Mouse (Mus musculus) heart, embryonic 15.5 days (tissue): ENCODE results near the gene Pcgf3. TPM values are rescaled to one million over a fixed set of nuclear protein-coding genes. Genes with fewer than 3 reads are reported as not detected.

Experiments
- ATAC-seq: fragments of 200-750 bp; cut with Nextera tagmentation; replicated peaks from 2 replicates; pipeline ENCODE4 v1.8.0; 2017; ENCODE audit warnings: low read depth, moderate TSS enrichment; ENCODE audit not compliant: insufficient number of reproducible peaks, insufficient read depth, low FRiP score
- H3K27ac ChIP-seq: fragments of 300-500 bp; sonication (generic); 2 replicates; pipeline ENCODE4 v1.5.1; 2015; ENCODE audit warnings: mild to moderate bottlenecking, inconsistent platforms
- H3K27me3 ChIP-seq: fragments of 300-500 bp; sonication (generic); 2 replicates; pipeline ENCODE4 v1.6.1; 2015; ENCODE audit warnings: inconsistent platforms
- H3K36me3 ChIP-seq: fragments of 300-500 bp; sonication (generic); 2 replicates; pipeline ENCODE4 v1.6.1; 2015; ENCODE audit warnings: mild to moderate bottlenecking, inconsistent platforms
- H3K4me1 ChIP-seq: fragments of 300-500 bp; sonication (generic); replicated peaks from 2 replicates; pipeline ENCODE4 v1.6.1; 2015; ENCODE audit warnings: inconsistent platforms
- H3K4me2 ChIP-seq: fragments of 300-500 bp; sonication (generic); 2 replicates; pipeline ENCODE4 v1.6.1; 2015; ENCODE audit warnings: inconsistent platforms, mild to moderate bottlenecking, moderate library complexity
- H3K4me3 ChIP-seq: fragments of 300-500 bp; sonication (generic); 2 replicates; pipeline ENCODE4 v1.5.1; 2015; ENCODE audit warnings: mild to moderate bottlenecking, inconsistent platforms
- H3K9ac ChIP-seq: fragments of 300-500 bp; sonication (generic); 2 replicates; pipeline ENCODE4 v1.6.1; 2015; ENCODE audit warnings: mild to moderate bottlenecking, inconsistent platforms
- H3K9me3 ChIP-seq: fragments of 300-500 bp; sonication (generic); replicated peaks from 2 replicates; pipeline ENCODE4 v1.6.1; 2016; ENCODE audit warnings: inconsistent platforms
- WGBS: fragments of 180-500 bp; shearing (Covaris S2); methylation state at CpG from one replicate; pipeline ENCODE4 v1.1.7; 2015; ENCODE audit warnings: mixed read lengths; 5-methylcytosine and 5-hydroxymethylcytosine counted together
- polyA plus RNA-seq: library from polyadenylated mRNA; unstranded; fragments of >200 nt; fragmentation: Nextera tagmentation; extraction: Ambion mirVana; gene quantifications from 2 replicates; pipeline ENCODE4 v1.2.1, GENCODE M21; 2015

The Pcgf3 gene
- polyA plus RNA-seq, result 15.2 and 17.9 TPM in 2 replicates

DNA sequence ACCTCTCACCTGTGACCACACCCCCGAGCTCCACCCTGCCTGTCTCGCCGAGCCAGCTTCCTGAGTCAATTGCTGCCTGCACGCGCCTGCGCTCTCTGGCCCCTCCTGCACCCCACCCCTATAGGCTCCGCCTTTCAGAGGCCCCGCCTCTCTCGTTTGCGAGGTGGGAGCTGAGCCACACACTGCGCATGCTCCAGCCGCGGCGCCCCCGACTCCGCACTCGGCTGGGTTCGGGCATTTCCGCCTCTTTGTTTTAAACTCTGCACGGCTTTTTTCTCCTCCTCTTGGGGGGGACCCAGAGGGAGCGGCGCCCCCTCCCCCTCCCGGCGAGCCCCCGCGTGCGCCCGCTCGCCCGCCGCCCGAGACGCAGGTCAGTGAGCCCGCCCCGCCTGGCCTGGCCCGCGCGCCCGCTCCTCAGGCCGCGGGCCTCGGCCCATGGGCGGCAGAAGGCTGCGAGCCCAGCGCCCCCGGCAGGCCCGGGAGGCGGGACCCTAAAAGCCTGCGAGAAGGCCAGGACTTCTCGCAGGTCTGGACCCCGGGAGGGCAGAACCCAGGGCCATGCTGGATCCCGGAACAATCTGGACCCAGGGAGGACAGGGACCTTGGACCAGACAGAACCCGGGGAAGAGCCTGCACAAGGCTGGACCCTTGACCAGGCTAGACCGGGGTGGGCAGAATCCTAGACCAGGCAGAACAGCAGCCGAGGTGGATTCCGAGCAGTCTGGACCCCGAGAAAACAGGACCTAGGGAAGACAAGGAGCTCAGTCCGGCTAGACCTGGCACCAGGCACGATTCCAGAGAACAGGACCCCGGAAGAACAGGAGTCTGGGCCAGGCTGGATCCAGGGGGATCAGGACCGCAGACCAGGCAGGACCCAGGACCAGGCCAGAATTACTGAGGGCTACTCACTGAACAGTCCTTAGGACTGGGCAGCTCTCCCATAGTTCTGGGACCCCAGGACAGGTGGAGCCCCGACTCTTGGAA lies at the start of gene Pcgf3:
Pcgf3 (plus strand) TSS at position 151 of the 984 bp plus-strand sequence.
- peaks cover 43% of the 10 kb centered on the region for H3K4me1 ChIP-seq
- H3K9ac ChIP-seq, result peak within 1 kb of the TSS; percentile 85
- H3K27me3 ChIP-seq, result no peaks in the 10 kb centered on the region
- peak within 1 kb of the TSS; percentile 80 for H3K27ac ChIP-seq
- H3K9me3 ChIP-seq, result no peaks in the 10 kb centered on the region
- H3K4me2 ChIP-seq, result peak within 1 kb of the TSS; percentile 80
- peak; percentile 97 for ATAC-seq
- peak within 1 kb of the TSS; percentile 61 for H3K4me3 ChIP-seq
- under 1% methylated on average over 56 of the region's 62 CpGs for WGBS
- no peaks in the 10 kb centered on the region for H3K36me3 ChIP-seq

DNA sequence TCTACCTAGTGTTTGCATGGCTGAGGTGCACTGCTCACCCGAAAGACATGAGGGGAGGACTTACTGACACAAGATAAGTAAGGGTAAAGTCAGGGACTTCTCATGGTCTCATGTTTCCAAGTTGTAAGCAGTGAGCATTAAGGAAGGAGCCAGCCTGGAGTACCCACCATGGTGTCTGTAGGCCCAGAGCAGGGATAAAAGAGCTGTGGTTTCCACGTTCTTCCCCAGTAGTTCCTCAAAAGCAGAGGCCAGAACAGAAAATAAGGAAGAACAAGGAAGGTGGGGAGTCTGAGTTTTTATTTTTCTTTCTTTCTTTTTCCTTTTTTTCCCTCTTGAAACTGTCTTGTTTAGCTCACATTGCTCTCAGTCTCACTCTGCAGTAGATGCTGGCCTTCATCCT lies 46.3 kb upstream of the Pcgf3 start:
- H3K27me3 ChIP-seq, result no peaks in the 10 kb centered on the region
- no peak overlapping the region for H3K27ac ChIP-seq
- no peak overlapping the region for H3K4me3 ChIP-seq
- H3K36me3 ChIP-seq, result no peaks in the 10 kb centered on the region
- ATAC-seq, result no peak
- no peaks in the 10 kb centered on the region for H3K4me1 ChIP-seq
- H3K9me3 ChIP-seq, result no peaks in the 10 kb centered on the region
- no peak overlapping the region for H3K9ac ChIP-seq
- H3K4me2 ChIP-seq, result no peak overlapping the region
- WGBS, result 65% methylated on average over 2 of the region's 2 CpGs

DNA sequence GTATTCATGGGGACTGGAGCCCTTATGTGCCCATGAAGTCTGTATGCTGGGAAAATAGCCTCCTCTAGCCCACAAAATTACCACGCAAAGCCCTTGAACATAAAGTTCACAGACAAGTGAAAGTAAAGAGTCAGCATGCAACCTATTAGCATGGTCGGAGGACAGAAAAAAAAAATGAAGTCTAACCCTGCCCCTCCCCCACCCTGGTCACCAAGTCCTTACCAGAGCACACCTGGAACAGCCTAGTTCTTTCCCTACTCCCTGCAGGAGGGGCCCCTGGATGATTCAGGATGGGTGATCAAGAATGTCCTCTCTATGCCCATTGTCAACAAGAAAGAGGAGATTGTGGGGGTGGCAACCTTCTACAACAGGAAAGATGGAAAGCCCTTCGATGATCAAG lies 38.3 kb upstream of the Pcgf3 start:
- no peaks in the 10 kb centered on the region for H3K36me3 ChIP-seq
- no peak overlapping the region for H3K27ac ChIP-seq
- no peaks in the 10 kb centered on the region for H3K9me3 ChIP-seq
- no peak overlapping the region for H3K4me2 ChIP-seq
- no peaks in the 10 kb centered on the region for H3K4me1 ChIP-seq
- WGBS, result 78% methylated on average over 3 of the region's 3 CpGs
- no peaks in the 10 kb centered on the region for H3K27me3 ChIP-seq
- ATAC-seq, result no peak
- H3K4me3 ChIP-seq, result no peak overlapping the region
- no peak overlapping the region for H3K9ac ChIP-seq

DNA sequence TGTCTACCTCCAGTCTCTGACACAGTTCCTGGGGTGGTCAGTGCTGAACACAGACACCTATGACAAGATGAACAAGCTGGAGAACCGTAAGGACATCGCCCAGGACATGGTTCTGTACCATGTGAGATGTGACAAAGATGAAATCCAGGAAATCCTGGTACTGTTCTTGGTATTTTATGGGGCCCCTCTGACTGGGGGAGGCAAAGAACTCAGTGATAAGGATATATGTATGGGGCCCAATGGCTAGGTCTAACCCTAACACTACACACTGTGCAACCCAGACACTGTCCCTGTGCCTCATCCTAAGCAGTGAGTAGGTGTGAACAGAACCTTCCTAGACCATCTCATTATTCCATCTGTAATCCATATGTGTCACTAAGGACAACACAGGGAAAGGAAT lies 37.6 kb upstream of the Pcgf3 start:
- Histone ChIP-seq H3K27me3 (no peaks in the 10 kb centered on the region), H3K4me3 (no peak overlapping the region), H3K27ac (no peak overlapping the region), H3K4me1 (no peaks in the 10 kb centered on the region), H3K9ac (no peak overlapping the region), H3K9me3 (no peaks in the 10 kb centered on the region), H3K4me2 (no peak overlapping the region), H3K36me3 (no peaks in the 10 kb centered on the region)
- ATAC-seq, result no peak
- whole genome bisulfite sequencing, result 70% methylated on average over 2 of the region's 2 CpGs

DNA sequence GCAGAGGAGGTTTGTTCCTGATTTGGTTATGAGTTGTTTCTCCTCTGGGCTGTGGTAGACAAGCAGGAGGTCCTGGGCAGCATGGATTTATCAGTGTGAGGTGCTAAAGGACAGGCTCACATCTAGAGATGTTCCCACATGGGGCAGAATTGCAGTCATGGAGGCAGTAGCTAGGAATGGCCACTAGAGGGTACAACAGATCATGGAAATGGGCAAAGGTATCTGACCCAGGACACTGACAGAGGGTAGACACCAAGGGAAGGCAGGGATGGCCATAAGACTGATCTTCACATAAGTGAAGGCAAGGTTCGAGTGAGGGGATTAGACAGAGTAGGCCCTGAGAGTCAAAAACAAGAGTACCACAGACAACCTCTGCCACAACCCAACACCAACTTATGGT lies 33.8 kb upstream of the Pcgf3 start:
- Histone ChIP-seq H3K9ac (no peak overlapping the region), H3K27me3 (no peaks in the 10 kb centered on the region), H3K4me3 (no peak overlapping the region), H3K4me1 (no peaks in the 10 kb centered on the region; the same call in 1 of the 2 replicates), H3K9me3 (no peaks in the 10 kb centered on the region), H3K36me3 (peaks cover 23% of the 10 kb centered on the region), H3K27ac (no peak overlapping the region), H3K4me2 (no peak overlapping the region)
- WGBS, result 48% methylated on average over 1 of the region's 1 CpGs
- ATAC-seq, result 0 out of 2 replicates have a peak, but pooled peaks have one; percentile 36

DNA sequence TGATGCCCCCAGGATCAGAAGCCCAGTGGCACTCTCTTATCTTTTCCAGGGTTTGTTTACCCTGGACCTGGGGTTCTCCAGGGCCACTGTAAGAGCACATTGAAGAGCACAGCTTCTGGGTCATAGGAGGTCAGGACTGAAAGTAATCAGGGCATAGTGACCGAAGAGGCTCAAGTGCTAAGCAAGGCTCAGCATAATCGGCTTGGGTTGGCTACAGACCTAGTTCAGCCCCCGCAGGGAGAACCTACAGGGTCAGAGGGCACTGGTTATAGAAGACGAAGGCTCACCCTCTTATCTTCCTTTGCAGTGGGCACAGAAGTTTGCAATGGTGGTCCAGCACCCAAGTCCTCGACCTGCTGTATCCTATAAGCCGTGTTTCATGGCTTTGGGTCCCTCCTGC lies 29.8 kb upstream of the Pcgf3 start:
- Histone ChIP-seq H3K4me2 (no peak overlapping the region), H3K27me3 (0 out of 2 replicates have a peak, but pooled peaks cover 2% of the 10 kb centered on the region), H3K4me3 (no peak overlapping the region), H3K9me3 (no peaks in the 10 kb centered on the region), H3K9ac (no peak overlapping the region), H3K4me1 (peaks cover 18% of the 10 kb centered on the region), H3K27ac (no peak overlapping the region), H3K36me3 (peaks cover 32% of the 10 kb centered on the region)
- ATAC-seq, result no peak
- WGBS, result 80% methylated on average over 6 of the region's 6 CpGs

DNA sequence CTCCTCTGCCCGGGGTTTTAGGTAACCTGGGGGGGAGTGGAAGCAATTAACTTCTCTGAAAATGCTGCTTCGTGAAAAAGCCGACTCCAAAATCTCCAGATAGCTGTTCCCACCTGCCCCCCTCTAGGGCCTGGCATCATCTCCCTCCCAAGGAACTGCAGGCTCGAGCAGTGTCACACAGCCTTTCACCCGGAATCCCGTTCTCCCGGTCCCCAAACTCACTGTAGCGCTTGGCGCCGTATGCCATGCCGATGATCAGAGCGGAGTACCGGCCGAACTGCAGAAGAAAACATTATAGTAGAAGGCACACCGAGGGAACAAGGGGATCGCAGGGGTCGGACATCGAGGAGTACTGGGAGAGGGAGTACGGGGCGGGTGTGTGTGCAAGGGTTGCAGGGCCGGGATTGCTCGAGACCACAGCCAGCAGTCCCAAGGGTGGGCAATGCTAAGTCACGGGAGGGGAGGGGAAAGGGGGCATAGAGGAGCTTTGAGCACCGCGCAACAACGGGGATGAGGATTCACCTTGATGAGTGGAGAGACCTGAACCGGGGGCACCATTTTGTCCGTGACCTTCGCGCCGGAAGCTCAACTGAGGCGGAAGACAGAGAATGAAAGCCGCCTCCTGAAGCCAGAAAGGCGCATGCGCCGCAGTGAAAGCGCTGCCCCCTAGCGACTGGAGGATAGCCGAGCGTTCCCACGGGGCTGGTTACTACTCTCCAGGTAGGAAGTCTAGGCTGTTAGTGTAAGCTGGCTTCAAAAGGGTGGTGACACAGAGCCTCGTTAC lies 27.0 kb upstream of the Pcgf3 start, which contains the start of gene Atp5k:
Atp5k (minus strand) TSS at position 645 of the 784 bp plus-strand sequence.
- Histone ChIP-seq H3K27ac (peak within 1 kb of the TSS; percentile 74), H3K4me3 (peak within 1 kb of the TSS; percentile 74), H3K36me3 (peaks cover 32% of the 10 kb centered on the region), H3K4me1 (peaks cover 18% of the 10 kb centered on the region), H3K4me2 (peak within 1 kb of the TSS; percentile 87), H3K9ac (peak within 1 kb of the TSS; percentile 75), H3K27me3 (peaks cover 12% of the 10 kb centered on the region; the same call in 1 of the 2 replicates), H3K9me3 (no peaks in the 10 kb centered on the region)
- under 1% methylated on average over 42 of the region's 42 CpGs for whole genome bisulfite sequencing
- peak; percentile 80 for ATAC-seq

DNA sequence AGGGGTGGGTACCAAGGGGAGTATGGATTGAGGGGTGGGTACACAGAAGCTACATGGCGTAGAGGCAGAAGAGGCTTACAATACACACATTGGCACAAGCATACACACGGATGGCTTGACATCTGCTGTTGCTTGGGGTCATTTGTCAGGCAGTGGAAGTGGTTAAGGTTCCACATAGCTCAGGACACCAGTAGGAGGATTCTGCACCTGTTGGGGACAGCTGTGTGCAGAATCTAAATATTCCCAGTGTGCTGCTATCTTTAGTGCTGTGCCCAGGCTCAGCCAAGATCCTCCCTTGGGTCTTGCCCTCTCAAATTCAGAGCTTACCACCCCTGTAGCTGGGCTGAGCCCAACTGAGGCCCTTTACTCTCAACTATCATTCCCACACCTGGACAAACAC lies 24.9 kb upstream of the Pcgf3 start:
- Histone ChIP-seq H3K27me3 (peaks cover 12% of the 10 kb centered on the region; the same call in 1 of the 2 replicates), H3K4me1 (peaks cover 18% of the 10 kb centered on the region), H3K4me2 (no peak overlapping the region), H3K4me3 (no peak overlapping the region), H3K36me3 (peaks cover 18% of the 10 kb centered on the region), H3K9me3 (no peaks in the 10 kb centered on the region), H3K27ac (no peak overlapping the region), H3K9ac (no peak overlapping the region)
- WGBS, result 67% methylated on average over 2 of the region's 2 CpGs
- no peak for ATAC-seq

DNA sequence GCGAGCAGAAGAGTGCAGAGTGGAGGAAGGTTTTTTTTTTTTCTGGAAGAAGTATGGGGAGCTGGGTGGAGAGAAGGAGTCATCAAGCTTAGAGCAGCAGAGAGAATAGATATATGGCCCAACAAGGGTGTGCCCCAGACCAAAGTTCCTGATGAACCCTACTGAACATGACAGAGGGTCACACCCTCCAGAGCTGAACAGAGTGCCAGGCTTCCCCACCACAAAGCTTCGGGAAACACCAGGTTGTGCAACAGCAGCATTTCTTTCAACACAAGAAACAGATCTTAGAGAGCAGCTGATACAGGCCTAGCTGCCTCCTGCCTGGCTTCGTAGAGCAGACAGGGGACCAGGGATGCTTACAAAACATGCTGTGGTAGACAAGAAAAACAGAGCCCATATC lies 14.1 kb upstream of the Pcgf3 start:
- H3K36me3 ChIP-seq, result no peaks in the 10 kb centered on the region
- no peak overlapping the region for H3K9ac ChIP-seq
- no peak overlapping the region for H3K27ac ChIP-seq
- ATAC-seq, result no peak
- 76% methylated on average over 3 of the region's 3 CpGs for WGBS
- H3K4me2 ChIP-seq, result no peak overlapping the region
- H3K4me3 ChIP-seq, result no peak overlapping the region
- no peaks in the 10 kb centered on the region for H3K27me3 ChIP-seq
- H3K4me1 ChIP-seq, result peaks cover 14% of the 10 kb centered on the region
- no peaks in the 10 kb centered on the region for H3K9me3 ChIP-seq

DNA sequence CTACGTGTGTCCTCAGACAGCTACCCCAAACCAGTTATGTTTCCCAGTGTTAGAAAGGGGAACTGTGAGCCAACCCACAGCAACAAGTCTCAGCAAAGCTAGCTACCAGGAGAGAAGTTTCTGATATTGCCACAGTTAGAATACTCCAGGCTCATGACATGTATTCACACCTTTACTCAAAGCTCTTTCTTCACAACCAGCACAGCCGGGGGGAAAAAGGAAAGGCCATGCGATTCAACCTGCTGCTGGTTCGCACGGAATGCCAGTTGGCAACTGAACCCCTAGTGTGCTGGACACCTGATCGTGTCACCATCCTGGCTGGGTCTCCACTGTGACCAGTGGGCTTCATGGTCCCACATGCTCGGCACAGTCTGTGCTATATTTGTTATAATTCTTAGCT lies 13.2 kb upstream of the Pcgf3 start:
- no peak for ATAC-seq
- Histone ChIP-seq H3K36me3 (no peaks in the 10 kb centered on the region), H3K4me3 (no peak overlapping the region), H3K4me1 (peaks cover 14% of the 10 kb centered on the region), H3K27ac (no peak overlapping the region), H3K9me3 (no peaks in the 10 kb centered on the region), H3K27me3 (no peaks in the 10 kb centered on the region), H3K9ac (no peak overlapping the region), H3K4me2 (0 out of 2 replicates have a peak overlapping the region, but pooled peaks have one; percentile 74)
- WGBS, result 83% methylated on average over 7 of the region's 7 CpGs
